Mouse (Mus musculus) brown adipose tissue, adult 24 weeks (tissue): Measurements from ENCODE around the gene Pqbp1. TPM values are rescaled to one million over a fixed set of nuclear protein-coding genes. Genes with fewer than 3 reads are reported as not detected.

Experiments
- H3K27ac ChIP-seq: fragments of 200-500 bp; replicated peaks from 2 replicates; pipeline ENCODE4 v1.5.1; 2012; ENCODE audit warnings: low read depth, mild to moderate bottlenecking, low read length
- H3K4me1 ChIP-seq: fragments of 200-500 bp; 2 replicates; pipeline ENCODE4 v1.6.1; 2012; ENCODE audit warnings: low read length, mixed read lengths; ENCODE audit not compliant: control insufficient read depth, insufficient read depth, insufficient read length
- H3K4me3 ChIP-seq: fragments of 200-500 bp; 2 replicates; pipeline ENCODE4 v1.5.1; 2012; ENCODE audit warnings: low read depth, mild to moderate bottlenecking, low read length, moderate library complexity; ENCODE audit not compliant: insufficient read depth
- polyA plus RNA-seq: library from polyadenylated mRNA; stranded (reverse); fragments of >200 nt; gene quantifications from 2 replicates; pipeline ENCODE4 v1.2.4, GENCODE M21; 2012; ENCODE audit not compliant: missing spikeins, insufficient read depth, insufficient read length

Gene Pqbp1
- polyA plus RNA-seq, 1 experiment = 29.5 TPM

GRCm38 (mm10) chrX:7859191-7859753 lies 39.8 kb downstream of the Pqbp1 start:
- Histone ChIP-seq H3K4me3 (no peak overlapping the region), H3K4me1 (no peaks in the 10 kb centered on the region), H3K27ac (no peak overlapping the region)

- Histone ChIP-seq H3K4me1 (no peaks in the 10 kb centered on the region), H3K4me3 (no peak overlapping the region), H3K27ac (no peak overlapping the region)
These were observed 44.5 kb downstream of the Pqbp1 start for GRCm38 (mm10) chrX:7854578-7854977.

- no peak overlapping the region for H3K27ac ChIP-seq
- H3K4me3 ChIP-seq = no peak overlapping the region
- no peaks in the 10 kb centered on the region for H3K4me1 ChIP-seq
These were observed 51.2 kb downstream of the Pqbp1 start for GRCm38 (mm10) chrX:7847845-7848244.

Other genes starting within 250 kb of the Pqbp1 start
- 6.3 and 8.3 TPM in 2 replicates for gene Prickle3, start 242.0 kb downstream of the Pqbp1 start, polyA plus RNA-seq
- gene Plp2, start 227.9 kb downstream of the Pqbp1 start, polyA plus RNA-seq = 27.0 and 31.6 TPM in 2 replicates
- 2.9 and 3.4 TPM in 2 replicates for gene Magix, start 218.0 kb downstream of the Pqbp1 start, polyA plus RNA-seq
- gene Gpkow, start 202.1 kb downstream of the Pqbp1 start, polyA plus RNA-seq = 17.4 and 24.4 TPM in 2 replicates
- 41.8 and 42.4 TPM in 2 replicates for gene Wdr45, start 184.9 kb downstream of the Pqbp1 start, polyA plus RNA-seq
- 4.0 TPM in 1 of 2 replicates, not detected in the other for gene Gm45208, start 177.0 kb downstream of the Pqbp1 start, polyA plus RNA-seq
- gene Praf2, start 170.8 kb downstream of the Pqbp1 start, polyA plus RNA-seq = 10.2 and 10.8 TPM in 2 replicates
- not detected in 2 replicates for gene Ccdc120, start 148.4 kb downstream of the Pqbp1 start, polyA plus RNA-seq
- 22.3 and 27.5 TPM in 2 replicates for gene Tfe3, start 136.7 kb downstream of the Pqbp1 start, polyA plus RNA-seq
- 18.6 and 19.2 TPM in 2 replicates for gene Gripap1, start 109.5 kb downstream of the Pqbp1 start, polyA plus RNA-seq
- 0.21 TPM in 1 of 2 replicates, not detected in the other for gene Kcnd1, start 77.0 kb downstream of the Pqbp1 start, polyA plus RNA-seq
- 14.1 and 23.4 TPM in 2 replicates for gene Otud5, start 57.9 kb downstream of the Pqbp1 start, polyA plus RNA-seq
- gene Pim2, start 21.0 kb downstream of the Pqbp1 start, polyA plus RNA-seq = 1.7 and 2.0 TPM in 2 replicates
- gene Slc35a2, start 15.2 kb downstream of the Pqbp1 start, polyA plus RNA-seq = 9.2 and 15.3 TPM in 2 replicates
- gene Timm17b, start 88 bp upstream of the Pqbp1 start, polyA plus RNA-seq = 47.7 and 50.3 TPM in 2 replicates
- not detected in 2 replicates for gene Gm10491, start 8.6 kb upstream of the Pqbp1 start, polyA plus RNA-seq
- not detected in 2 replicates for gene Gm10490, start 10.3 kb upstream of the Pqbp1 start, polyA plus RNA-seq
- not detected in 2 replicates for gene Pcsk1n, start 20.6 kb upstream of the Pqbp1 start, polyA plus RNA-seq
- gene Eras, start 29.3 kb upstream of the Pqbp1 start, polyA plus RNA-seq = not detected in 2 replicates
- 7.6 and 11.6 TPM in 2 replicates for gene Hdac6, start 48.6 kb upstream of the Pqbp1 start, polyA plus RNA-seq
- not detected in 2 replicates for gene Gata1, start 78.8 kb upstream of the Pqbp1 start, polyA plus RNA-seq
- not detected in 2 replicates for gene Glod5, start 119.2 kb upstream of the Pqbp1 start, polyA plus RNA-seq
- 1.6 and 2.6 TPM in 2 replicates for gene Suv39h1, start 175.5 kb upstream of the Pqbp1 start, polyA plus RNA-seq
- 1.1 and 1.5 TPM in 2 replicates for gene Was, start 191.2 kb upstream of the Pqbp1 start, polyA plus RNA-seq
- 19.6 and 24.5 TPM in 2 replicates for gene Wdr13, start 233.6 kb upstream of the Pqbp1 start, polyA plus RNA-seq
- gene Rbm3, start 246.6 kb upstream of the Pqbp1 start, polyA plus RNA-seq = 188 and 247 TPM in 2 replicates